Mouse (Mus musculus): ENCODE results near the gene Atxn1. TPM values are rescaled to one million over a fixed set of nuclear protein-coding genes. Genes with fewer than 3 reads are reported as not detected.

Atxn1 gene
- total RNA-seq, 1 experiment from 2014 or later: 19.8 TPM

DNA sequence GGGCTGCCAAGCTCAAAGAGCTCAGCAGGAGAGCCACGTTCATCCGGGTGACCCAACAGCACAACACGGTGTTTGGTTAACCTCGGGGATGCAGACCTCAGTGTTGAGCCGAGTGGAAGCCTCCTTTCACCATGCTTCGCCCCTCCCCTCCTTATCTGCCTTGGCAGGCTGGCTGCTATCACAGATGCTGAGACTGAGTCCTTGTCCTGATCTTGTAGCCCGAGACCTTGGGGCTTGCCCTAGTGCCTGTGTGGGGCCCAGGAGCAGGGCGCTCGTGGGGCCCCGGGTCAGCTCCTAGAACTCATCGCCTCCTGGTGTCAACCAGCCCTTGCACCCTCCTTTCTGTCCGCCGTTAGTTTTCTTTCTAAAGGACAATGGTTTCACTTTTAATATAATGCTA, 418.8 kb downstream of the Atxn1 start:
- ATAC-seq (replicated peaks in 1 of 2; ENCODE audit: insufficient read depth in 1 of 2, low FRiP score in 2 of 2, low TSS enrichment in 1 of 2, low read depth in 1 of 2, poor library complexity in 2 of 2, severe bottlenecking in 2 of 2): peak in 1 of 2 experiments; percentile 13; a peak in 1 of 4 replicates

DNA sequence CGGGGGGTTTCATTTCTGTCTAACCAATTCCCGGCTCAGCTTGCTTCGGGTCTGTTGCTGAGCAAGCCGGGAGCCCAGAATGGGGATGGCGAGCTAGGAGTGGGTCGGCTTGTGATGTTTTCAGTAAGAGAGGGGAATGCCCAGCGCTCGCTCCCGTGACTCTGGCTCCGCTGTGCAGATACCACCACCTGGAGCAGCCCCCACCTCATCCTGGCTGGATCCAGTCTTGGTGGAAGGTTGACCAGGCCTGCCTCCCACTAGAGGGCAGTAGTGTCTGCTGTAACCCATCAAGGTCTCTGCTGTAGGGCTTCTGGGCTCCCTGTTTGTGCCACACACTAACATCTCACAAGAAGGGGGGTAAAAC, 425.6 kb downstream of the Atxn1 start:
- peak; percentile 46 to 70; a peak in 3 of 4 replicates for ATAC-seq (replicated peaks in 1 of 2; ENCODE audit: insufficient read depth in 1 of 2, low FRiP score in 2 of 2, low TSS enrichment in 1 of 2, low read depth in 1 of 2, poor library complexity in 2 of 2, severe bottlenecking in 2 of 2)

- peak; percentile 46 to 59; a peak in 3 of 4 replicates for ATAC-seq (replicated peaks in 1 of 2; ENCODE audit: insufficient read depth in 1 of 2, low FRiP score in 2 of 2, low TSS enrichment in 1 of 2, low read depth in 1 of 2, poor library complexity in 2 of 2, severe bottlenecking in 2 of 2)
Measured at GRCm38 (mm10) chr13:45538532-45539204, 426.1 kb downstream of the Atxn1 start.

- no peak for ATAC-seq (replicated peaks in 1 of 2; ENCODE audit: insufficient read depth in 1 of 2, low FRiP score in 2 of 2, low TSS enrichment in 1 of 2, low read depth in 1 of 2, poor library complexity in 2 of 2, severe bottlenecking in 2 of 2)
Measured at GRCm38 (mm10) chr13:45538091-45538490, 426.7 kb downstream of the Atxn1 start.

- no peak for ATAC-seq (replicated peaks in 1 of 2; ENCODE audit: insufficient read depth in 1 of 2, low FRiP score in 2 of 2, low TSS enrichment in 1 of 2, low read depth in 1 of 2, poor library complexity in 2 of 2, severe bottlenecking in 2 of 2)
Measured at GRCm38 (mm10) chr13:45537110-45537509, 427.7 kb downstream of the Atxn1 start.

- ATAC-seq (replicated peaks in 1 of 2; ENCODE audit: insufficient read depth in 1 of 2, low FRiP score in 2 of 2, low TSS enrichment in 1 of 2, low read depth in 1 of 2, poor library complexity in 2 of 2, severe bottlenecking in 2 of 2): no peak
Measured at GRCm38 (mm10) chr13:45535731-45536453, 428.9 kb downstream of the Atxn1 start.

DNA sequence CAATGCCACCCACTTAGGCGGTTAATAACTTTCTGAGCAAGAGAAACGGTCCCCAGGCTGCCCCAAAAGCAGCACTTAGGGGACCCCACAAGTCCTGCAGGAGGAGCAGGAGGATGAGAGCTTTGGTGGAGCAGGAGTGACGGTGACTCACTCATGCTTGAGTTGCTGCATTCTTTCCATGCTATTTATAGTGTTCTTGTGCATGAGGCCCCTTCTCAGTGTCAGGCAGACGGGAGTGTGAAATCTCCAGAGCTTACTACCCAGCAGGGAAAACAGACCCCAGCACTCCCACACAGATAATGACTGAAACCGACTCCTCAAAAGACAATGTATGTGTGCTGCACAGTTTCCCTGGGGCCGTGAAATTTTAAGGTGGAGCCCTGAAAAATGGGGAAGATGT, 434.1 kb downstream of the Atxn1 start:
- ATAC-seq (replicated peaks in 1 of 2; ENCODE audit: insufficient read depth in 1 of 2, low FRiP score in 2 of 2, low TSS enrichment in 1 of 2, low read depth in 1 of 2, poor library complexity in 2 of 2, severe bottlenecking in 2 of 2): no peak

DNA sequence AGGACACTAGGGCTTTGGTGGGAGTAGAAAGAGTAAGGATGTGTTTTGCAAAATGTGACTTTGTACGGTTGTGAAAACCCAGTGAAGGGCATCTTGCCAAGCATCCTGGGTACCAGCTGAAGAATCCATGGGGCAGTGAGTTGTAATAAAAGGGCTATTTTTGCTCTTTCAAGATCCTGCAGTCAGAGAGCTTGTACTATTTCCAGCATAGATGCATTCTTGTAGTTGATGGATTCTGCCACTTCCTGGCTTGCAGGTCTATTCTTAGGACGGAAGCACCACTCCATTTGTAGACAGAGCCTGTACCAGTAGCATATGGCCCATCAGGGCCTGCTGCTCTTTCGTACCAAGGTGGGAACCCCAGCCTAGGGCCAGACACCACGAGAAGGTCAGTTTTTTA, 436.0 kb downstream of the Atxn1 start:
- ATAC-seq (replicated peaks in 1 of 2; ENCODE audit: insufficient read depth in 1 of 2, low FRiP score in 2 of 2, low TSS enrichment in 1 of 2, low read depth in 1 of 2, poor library complexity in 2 of 2, severe bottlenecking in 2 of 2): no peak

GRCm38 (mm10) chr13:45527232-45527964, 437.4 kb downstream of the Atxn1 start:
- peak; percentile 70 to 76 for ATAC-seq (replicated peaks in 1 of 2; ENCODE audit: insufficient read depth in 1 of 2, low FRiP score in 2 of 2, low TSS enrichment in 1 of 2, low read depth in 1 of 2, poor library complexity in 2 of 2, severe bottlenecking in 2 of 2)

- ATAC-seq (replicated peaks in 1 of 2; ENCODE audit: insufficient read depth in 1 of 2, low FRiP score in 2 of 2, low TSS enrichment in 1 of 2, low read depth in 1 of 2, poor library complexity in 2 of 2, severe bottlenecking in 2 of 2): no peak
Measured at GRCm38 (mm10) chr13:45526230-45526629, 438.6 kb downstream of the Atxn1 start.

DNA sequence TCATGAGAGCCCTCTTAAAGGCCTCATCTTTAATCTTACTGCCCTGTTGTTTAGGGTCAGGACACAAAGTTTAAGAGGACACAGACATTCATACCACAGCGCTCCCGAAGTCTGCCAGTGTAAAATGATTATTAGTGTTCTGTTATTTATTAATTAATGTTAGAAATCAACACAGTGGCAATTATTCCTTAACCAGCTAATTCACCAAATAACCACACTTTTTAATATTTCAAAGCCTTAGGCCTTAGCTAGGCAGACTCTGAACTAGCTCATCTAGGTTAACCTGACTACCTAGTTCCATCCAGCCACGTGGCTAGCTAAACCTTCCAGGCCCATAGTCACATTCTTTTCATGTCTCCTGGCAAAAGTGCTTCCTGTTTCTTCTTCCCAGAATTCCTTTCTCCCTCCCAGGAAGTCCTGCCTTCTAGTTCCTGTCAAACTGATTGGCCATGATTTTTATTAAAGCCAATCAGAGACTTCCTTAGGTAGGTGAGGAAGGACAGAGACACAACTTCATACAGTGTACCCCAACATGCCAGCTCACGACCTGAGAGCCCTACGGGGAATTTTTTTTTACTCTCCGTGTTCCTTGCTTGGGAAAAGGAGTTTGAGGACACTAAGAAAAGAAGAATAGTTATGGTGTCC, 439.9 kb downstream of the Atxn1 start:
- ATAC-seq (replicated peaks in 1 of 2; ENCODE audit: insufficient read depth in 1 of 2, low FRiP score in 2 of 2, low TSS enrichment in 1 of 2, low read depth in 1 of 2, poor library complexity in 2 of 2, severe bottlenecking in 2 of 2): no peak

- no peak for ATAC-seq (replicated peaks in 1 of 2; ENCODE audit: insufficient read depth in 1 of 2, low FRiP score in 2 of 2, low TSS enrichment in 1 of 2, low read depth in 1 of 2, poor library complexity in 2 of 2, severe bottlenecking in 2 of 2)
Measured at GRCm38 (mm10) chr13:45524305-45524704, 440.5 kb downstream of the Atxn1 start.

- ATAC-seq (replicated peaks in 1 of 2; ENCODE audit: insufficient read depth in 1 of 2, low FRiP score in 2 of 2, low TSS enrichment in 1 of 2, low read depth in 1 of 2, poor library complexity in 2 of 2, severe bottlenecking in 2 of 2): no peak
Measured at GRCm38 (mm10) chr13:45516501-45517393, 448.1 kb downstream of the Atxn1 start.

DNA sequence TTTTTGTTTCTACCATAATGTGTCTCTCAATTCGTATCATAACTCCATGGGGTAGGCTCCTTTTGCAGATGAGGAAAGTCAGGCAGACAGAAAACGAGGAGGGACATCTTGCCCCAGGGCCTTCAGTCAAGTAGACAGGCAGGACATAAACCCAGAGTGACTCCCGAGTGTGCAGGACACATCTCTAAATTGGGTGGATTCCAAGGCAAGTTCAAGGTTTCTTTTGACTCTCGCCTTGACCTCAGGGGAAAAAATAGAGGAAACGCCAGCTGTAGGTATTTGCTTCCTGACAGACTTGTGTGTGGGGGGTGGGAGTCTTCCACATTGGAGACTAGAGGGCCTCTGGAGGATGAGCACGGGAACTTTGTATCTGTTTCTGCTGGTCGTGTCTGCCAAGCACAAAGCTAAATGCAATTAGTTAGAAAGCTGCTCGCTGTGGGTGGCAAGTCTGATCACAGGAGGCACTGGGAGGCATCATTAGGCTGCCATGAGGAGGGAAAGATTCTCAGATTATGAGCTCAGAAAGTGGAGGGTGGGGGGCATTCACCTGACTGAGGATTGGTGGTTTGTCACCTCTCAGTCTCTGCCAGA, 449.9 kb downstream of the Atxn1 start:
- ATAC-seq (replicated peaks in 1 of 2; ENCODE audit: insufficient read depth in 1 of 2, low FRiP score in 2 of 2, low TSS enrichment in 1 of 2, low read depth in 1 of 2, poor library complexity in 2 of 2, severe bottlenecking in 2 of 2): no peak

- ATAC-seq (replicated peaks in 1 of 2; ENCODE audit: insufficient read depth in 1 of 2, low FRiP score in 2 of 2, low TSS enrichment in 1 of 2, low read depth in 1 of 2, poor library complexity in 2 of 2, severe bottlenecking in 2 of 2): no peak
Measured at GRCm38 (mm10) chr13:45514115-45514514, 450.7 kb downstream of the Atxn1 start.

Data from hematopoietic stem cell, adult 5-6 weeks (primary cell).